Mouse (Mus musculus) megakaryocyte, adult 5-6 weeks (primary cell): ENCODE measurements around the gene Serpine2. TPM values are rescaled to one million over a fixed set of nuclear protein-coding genes. Genes with fewer than 3 reads are reported as not detected.
A peak's percentile ranks its signal among the peaks of the same experiment; 100 is the strongest.

Source experiments
- ATAC-seq: 2 replicates; pipeline ENCODE4 v1.8.0; 2016; ENCODE audit warnings: mild to moderate bottlenecking, inconsistent platforms; ENCODE audit not compliant: poor library complexity, severe bottlenecking
- total RNA-seq, 2 experiments: library from RNA; stranded (forward) in 1 of 2; stranded (reverse) in 1 of 2; fragments of 153-499, 151-499 nt in 1 of 2; fragments of 221-1000, 200-1000 nt in 1 of 2; gene quantifications; 2 replicates each; pipeline versions ENCODE4 v1.2.3 to v1.2.4; 2015 to 2017

Serpine2 gene
- total RNA-seq, 2 experiments from 2014 or later = 3.3 to 6.4 TPM

GRCm38 (mm10) chr1:79759436-79759972, 101.5 kb downstream of the Serpine2 start:
- no peak for ATAC-seq

- ATAC-seq = no peak
Measured at GRCm38 (mm10) chr1:79759006-79759405, 102.0 kb downstream of the Serpine2 start.

- ATAC-seq = no peak
Measured at GRCm38 (mm10) chr1:79757597-79757996, 103.4 kb downstream of the Serpine2 start.

GRCm38 (mm10) chr1:79757161-79757560, 103.8 kb downstream of the Serpine2 start:
- no peak for ATAC-seq

GRCm38 (mm10) chr1:79756417-79756816, 104.6 kb downstream of the Serpine2 start:
- no peak for ATAC-seq

- no peak for ATAC-seq
Measured at GRCm38 (mm10) chr1:79755376-79755775, 105.6 kb downstream of the Serpine2 start.

GRCm38 (mm10) chr1:79754936-79755335, 106.0 kb downstream of the Serpine2 start:
- no peak for ATAC-seq

GRCm38 (mm10) chr1:79753456-79753855, 107.5 kb downstream of the Serpine2 start:
- no peak for ATAC-seq

- ATAC-seq = no peak
Measured at GRCm38 (mm10) chr1:79752714-79753340, 108.2 kb downstream of the Serpine2 start.

- ATAC-seq = peak; percentile 75
Measured at GRCm38 (mm10) chr1:79752015-79752695, 108.8 kb downstream of the Serpine2 start.

GRCm38 (mm10) chr1:79751186-79751585, 109.8 kb downstream of the Serpine2 start:
- peak; percentile 41 for ATAC-seq

GRCm38 (mm10) chr1:79746056-79746455, 114.9 kb downstream of the Serpine2 start:
- no peak for ATAC-seq

Other genes with a start within 250 kb of the Serpine2 start
- 33.2 and 35.8 TPM in 2 replicates for gene Ap1s3, start 189.2 kb downstream of the Serpine2 start, total RNA-seq (2015)
- 5.9 and 12.3 TPM in 2 replicates for gene Ap1s3, start 189.2 kb downstream of the Serpine2 start, total RNA-seq (2017)
- gene Mrpl44, start 85.2 kb downstream of the Serpine2 start, total RNA-seq (2015) = 18.6 and 23.2 TPM in 2 replicates
- gene Mrpl44, start 85.2 kb downstream of the Serpine2 start, total RNA-seq (2017) = 15.4 and 20.3 TPM in 2 replicates
- 18.4 and 21.0 TPM in 2 replicates for gene Wdfy1, start 85.0 kb downstream of the Serpine2 start, total RNA-seq (2015)
- 9.0 and 19.3 TPM in 2 replicates for gene Wdfy1, start 85.0 kb downstream of the Serpine2 start, total RNA-seq (2017)